Mouse (Mus musculus): ENCODE results near the gene Psmd13.

- TF ChIP-seq CTCF (conservative IDR thresholded peaks at IDR 0.05; ENCODE audit: low read length) (no peak), NANOG (IDR thresholded peaks at IDR 0.05; ENCODE audit: borderline replicate concordance, low read length) (no peak), POU5F1 (IDR thresholded peaks at IDR 0.05; ENCODE audit: borderline replicate concordance, low read length) (no peak)
Measured at GRCm38 (mm10) chr7:140897863-140898262, 16.1 kb downstream of the Psmd13 start.

Data from E14TG2a.4 (cell line).